Mouse (Mus musculus) midbrain, embryonic 10.5 days (tissue): ENCODE data around the gene Szt2. TPM values are rescaled to one million over a fixed set of nuclear protein-coding genes. Genes with fewer than 3 reads are reported as not detected.

ENCODE experiments used
- DNase-seq: peaks from one replicate; pipeline ENCODE4 v3.0.0-alpha.2; 2017; ENCODE audit warnings: low spot score
- H3K27ac ChIP-seq: fragments of 300-500 bp; sonication (generic); replicated peaks from 2 replicates; pipeline ENCODE4 v1.5.1; 2016; ENCODE audit warnings: mild to moderate bottlenecking
- H3K27me3 ChIP-seq: fragments of 300-500 bp; sonication (generic); 2 replicates; pipeline ENCODE4 v1.6.1; 2016; ENCODE audit warnings: low read depth, mild to moderate bottlenecking; ENCODE audit not compliant: poor library complexity, severe bottlenecking
- H3K36me3 ChIP-seq: fragments of 300-500 bp; sonication (generic); 2 replicates; pipeline ENCODE4 v1.6.1; 2016; ENCODE audit warnings: mild to moderate bottlenecking, moderate library complexity
- H3K4me1 ChIP-seq: fragments of 300-500 bp; sonication (generic); 2 replicates; pipeline ENCODE4 v1.6.1; 2016
- H3K4me3 ChIP-seq: fragments of 300-500 bp; sonication (generic); 2 replicates; pipeline ENCODE4 v1.5.1; 2016; ENCODE audit warnings: mild to moderate bottlenecking, moderate library complexity
- H3K9me3 ChIP-seq: fragments of 300-500 bp; sonication (generic); replicated peaks from 2 replicates; pipeline ENCODE4 v1.6.1; 2016; ENCODE audit warnings: mild to moderate bottlenecking
- WGBS: fragments of 180-500 bp; shearing (Covaris S2); methylation state at CpG from one replicate; pipeline ENCODE4 v1.1.7; 2016; 5-methylcytosine and 5-hydroxymethylcytosine counted together
- polyA plus RNA-seq: library from polyadenylated mRNA; unstranded; fragments of >200 nt; fragmentation: Nextera tagmentation; extraction: Ambion mirVana; gene quantifications from 2 replicates; pipeline ENCODE4 v1.2.1, GENCODE M21; 2016

Szt2 gene
- 6.4 and 9.1 TPM in 2 replicates for polyA plus RNA-seq

DNA sequence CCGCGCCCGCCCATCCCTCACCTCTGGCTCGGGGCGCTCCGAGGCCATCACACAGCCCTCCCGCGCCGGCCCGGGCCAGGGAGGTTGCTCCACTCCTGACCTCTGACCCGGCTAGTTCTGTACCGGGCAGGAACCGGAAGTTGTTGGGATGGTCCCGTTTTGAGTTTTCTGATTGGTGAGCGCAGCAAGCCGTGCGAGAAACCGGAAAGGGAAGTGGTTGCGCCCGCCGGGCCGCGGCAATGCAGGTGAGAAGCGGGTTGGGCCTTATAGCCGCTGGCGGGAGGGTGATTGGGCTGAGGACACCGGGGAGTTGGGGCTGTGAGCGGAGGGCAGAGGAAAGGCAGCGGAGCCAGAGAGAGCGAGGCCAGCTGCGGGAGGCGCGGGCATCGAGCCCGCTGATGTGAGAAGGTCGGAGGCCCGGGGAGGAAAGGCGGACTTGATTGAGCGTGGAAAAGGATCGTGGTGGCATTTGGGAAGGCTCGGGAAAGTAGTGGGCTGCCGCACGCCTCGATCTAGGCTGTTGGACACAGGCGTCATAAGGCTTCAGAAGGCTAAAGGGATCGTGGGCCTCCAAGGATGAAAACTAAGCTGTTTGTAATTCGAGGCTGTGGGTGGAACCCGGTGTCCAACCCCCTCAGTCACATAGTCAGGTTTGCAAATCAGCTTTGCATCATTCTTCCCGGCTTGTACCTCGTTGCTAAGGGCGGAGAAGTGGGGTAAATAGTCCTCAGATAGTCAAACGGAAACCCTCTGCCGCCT lies at the start of gene Szt2, which contains the start of gene Med8:
Gene Szt2 (minus strand): TSS at position 132 of the 759 bp plus-strand sequence.
Gene Med8 (plus strand): TSS at position 196 of the 759 bp plus-strand sequence.
- H3K36me3 ChIP-seq = peaks cover 53% of the 10 kb centered on the region
- peak; percentile 94 for DNase-seq
- H3K27me3 ChIP-seq = no peaks in the 10 kb centered on the region
- H3K27ac ChIP-seq = peak within 1 kb of the TSS; percentile 92
- H3K4me1 ChIP-seq = peaks cover 21% of the 10 kb centered on the region
- H3K4me3 ChIP-seq = peak within 1 kb of the TSS; percentile 97
- under 1% methylated on average over 53 of the region's 53 CpGs for WGBS
- no peaks in the 10 kb centered on the region for H3K9me3 ChIP-seq

DNA sequence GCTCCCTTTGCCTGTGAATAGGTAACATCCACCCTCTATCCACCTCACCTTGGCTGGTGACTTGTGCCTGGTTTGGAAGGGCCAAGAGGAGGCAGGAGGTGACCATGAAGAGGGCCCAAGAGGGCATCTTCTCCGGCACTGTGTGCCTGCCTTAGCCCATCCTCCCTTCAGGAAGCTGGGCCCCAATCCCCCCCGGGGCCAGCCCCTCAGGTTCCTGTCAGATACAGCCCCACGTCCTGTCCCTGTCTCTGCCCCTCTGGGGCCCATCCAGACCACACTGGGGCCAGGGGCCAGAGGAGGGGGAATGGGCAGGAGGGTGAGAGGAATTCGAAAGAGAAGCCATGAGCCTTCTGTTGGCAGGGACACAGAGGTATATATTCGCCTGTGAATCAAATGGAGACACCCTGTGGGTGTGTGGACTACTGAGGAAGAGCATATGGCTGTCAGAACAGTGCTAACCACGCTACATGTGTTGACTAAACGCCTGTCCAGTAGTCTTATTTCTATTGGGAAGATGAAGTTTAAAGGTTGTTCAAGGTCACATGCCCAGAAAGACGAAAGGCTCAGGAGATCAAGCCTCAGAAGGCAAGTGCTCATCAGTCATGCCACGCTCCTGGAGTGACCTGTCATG lies 48.4 kb upstream of the Szt2 start, which contains the start of gene Mpl:
Gene Mpl (minus strand): TSS at position 169 of the 631 bp plus-strand sequence.
- no peak within 1 kb of the TSS for H3K4me3 ChIP-seq
- H3K4me1 ChIP-seq = no peaks in the 10 kb centered on the region
- H3K9me3 ChIP-seq = no peaks in the 10 kb centered on the region
- no peaks in the 10 kb centered on the region for H3K27me3 ChIP-seq
- DNase-seq = no peak
- WGBS = 83% methylated on average over 9 of the region's 9 CpGs
- no peaks in the 10 kb centered on the region for H3K36me3 ChIP-seq
- H3K27ac ChIP-seq = no peak within 1 kb of the TSS

DNA sequence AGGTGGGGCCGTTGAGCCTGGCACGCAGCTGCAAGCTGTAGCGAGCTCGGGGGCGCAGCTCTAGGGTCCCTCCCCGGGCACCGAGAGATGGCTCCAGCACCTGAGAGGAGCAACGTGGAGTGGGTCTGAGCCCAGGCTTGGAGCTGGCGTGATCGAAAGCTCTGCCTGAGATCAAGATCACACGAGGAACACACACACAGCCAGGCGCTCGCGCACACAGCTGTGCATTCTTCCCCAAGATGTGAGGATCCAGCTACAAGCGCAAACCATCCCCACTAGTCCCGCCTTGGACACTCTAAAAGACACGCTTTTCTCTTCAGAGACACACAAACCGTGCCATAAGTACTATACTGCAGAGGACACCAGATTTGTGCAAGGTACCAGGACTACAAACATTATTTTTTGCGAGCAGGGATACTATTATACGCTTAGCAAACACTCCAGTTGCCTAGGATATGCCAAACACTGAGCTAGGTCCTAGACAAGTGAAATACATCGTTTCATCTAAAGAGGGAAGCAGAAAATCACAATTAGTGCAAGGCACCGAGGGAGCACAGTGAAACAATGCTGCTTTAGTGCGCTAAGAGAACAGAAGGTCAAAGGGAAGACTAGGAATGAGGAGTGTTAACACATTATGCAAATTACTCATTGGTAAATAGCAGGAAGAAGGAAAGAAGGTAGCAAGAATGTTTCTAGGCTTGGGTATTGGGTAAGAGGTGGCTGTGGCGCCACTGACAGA lies 37.5 kb upstream of the Szt2 start:
- Histone ChIP-seq H3K36me3 (no peaks in the 10 kb centered on the region), H3K9me3 (no peaks in the 10 kb centered on the region), H3K4me1 (peaks cover 18% of the 10 kb centered on the region), H3K4me3 (peak overlapping the region; percentile 62), H3K27ac (peak overlapping the region; percentile 75), H3K27me3 (peaks cover 10% of the 10 kb centered on the region; the same call in 1 of the 2 replicates)
- DNase-seq = peak; percentile 31
- 27% methylated on average over 24 of the region's 24 CpGs for WGBS

DNA sequence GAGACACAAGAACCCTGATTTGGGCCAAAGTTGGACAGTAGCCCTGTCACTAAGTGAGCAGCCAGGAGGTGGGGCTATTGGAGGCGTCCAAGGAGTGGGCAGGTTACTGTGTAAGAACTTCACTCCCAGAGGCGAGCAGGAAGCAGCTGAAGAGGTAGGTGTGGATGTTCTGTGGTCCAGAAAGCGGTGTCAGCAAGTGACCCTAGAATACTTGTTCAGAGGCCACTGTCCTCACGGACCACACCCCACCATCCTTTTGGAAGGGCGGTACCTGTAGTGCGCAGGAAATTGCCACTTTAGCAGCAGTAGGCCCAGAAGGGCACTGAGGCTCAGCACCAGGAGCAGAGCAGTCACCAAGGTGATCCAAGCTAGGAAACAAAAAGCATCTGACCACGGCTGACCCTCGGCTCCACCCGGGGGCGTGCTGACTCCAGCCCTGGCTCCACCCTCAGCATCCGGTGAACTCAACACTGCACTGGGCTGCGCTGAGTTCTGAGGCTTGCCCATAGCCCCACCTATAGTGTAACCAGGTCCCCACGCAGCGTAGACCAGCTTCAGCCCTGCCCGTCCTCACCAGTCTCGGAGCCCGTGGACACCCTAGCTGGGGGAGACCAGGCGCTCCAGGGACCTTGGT lies 36.8 kb upstream of the Szt2 start:
- WGBS = 16% methylated on average over 18 of the region's 18 CpGs
- Histone ChIP-seq H3K4me3 (peak overlapping the region; percentile 62), H3K4me1 (peaks cover 18% of the 10 kb centered on the region), H3K27ac (peak overlapping the region; percentile 75), H3K9me3 (no peaks in the 10 kb centered on the region), H3K36me3 (no peaks in the 10 kb centered on the region), H3K27me3 (peaks cover 10% of the 10 kb centered on the region; the same call in 1 of the 2 replicates)
- peak; percentile 60 for DNase-seq

DNA sequence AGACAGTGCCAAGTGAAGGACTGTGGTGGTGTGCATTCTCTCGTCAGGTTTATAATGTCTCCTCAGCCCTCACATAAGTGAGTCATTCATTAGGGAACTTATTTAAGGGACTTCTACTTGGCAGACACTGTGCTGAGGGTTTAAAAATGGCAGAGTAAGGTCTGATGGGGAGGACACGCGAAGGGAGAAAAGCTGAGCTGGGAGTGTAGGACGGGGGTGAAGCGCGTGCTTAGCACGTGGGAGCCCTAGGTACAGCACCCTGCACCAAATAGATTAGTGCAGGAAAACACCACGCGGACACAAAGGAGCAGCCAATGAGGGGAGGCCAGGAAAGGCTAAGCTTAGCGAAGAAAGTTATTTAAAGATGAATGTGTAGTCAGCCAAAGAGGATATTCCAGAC lies 36.0 kb upstream of the Szt2 start:
- H3K4me1 ChIP-seq = peaks cover 18% of the 10 kb centered on the region
- H3K9me3 ChIP-seq = no peaks in the 10 kb centered on the region
- no peaks in the 10 kb centered on the region for H3K36me3 ChIP-seq
- peaks cover 10% of the 10 kb centered on the region; the same call in 1 of the 2 replicates for H3K27me3 ChIP-seq
- no peak overlapping the region for H3K4me3 ChIP-seq
- WGBS = 88% methylated on average over 10 of the region's 10 CpGs
- no peak overlapping the region for H3K27ac ChIP-seq
- no peak for DNase-seq

DNA sequence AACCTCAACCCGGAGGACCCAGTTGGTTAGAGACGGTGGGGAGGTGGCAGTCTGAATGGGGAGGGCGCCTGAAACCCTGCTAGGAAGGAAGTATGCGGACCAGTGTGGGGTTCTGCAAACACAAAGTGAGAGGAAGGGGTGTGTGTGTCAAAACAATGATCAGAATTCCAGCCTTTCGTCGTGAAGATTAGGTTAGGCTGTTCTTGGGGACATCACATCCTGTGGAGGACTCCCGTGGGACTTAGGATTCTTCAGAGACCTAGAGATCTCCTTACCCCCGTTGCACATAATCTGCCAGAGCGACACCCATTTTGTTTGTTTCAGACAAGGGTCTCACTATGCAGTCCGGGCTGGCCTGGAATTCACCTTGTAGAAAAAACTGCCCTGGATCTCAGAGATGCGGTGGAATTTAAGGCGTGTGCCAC lies 28.8 kb upstream of the Szt2 start:
- DNase-seq = peak; percentile 46
- Histone ChIP-seq H3K9me3 (no peaks in the 10 kb centered on the region), H3K4me1 (peaks cover 46% of the 10 kb centered on the region), H3K27ac (peak overlapping the region; percentile 95), H3K27me3 (no peaks in the 10 kb centered on the region), H3K36me3 (peaks cover 34% of the 10 kb centered on the region), H3K4me3 (peak overlapping the region; percentile 97)
- WGBS = 9% methylated on average over 12 of the region's 12 CpGs

DNA sequence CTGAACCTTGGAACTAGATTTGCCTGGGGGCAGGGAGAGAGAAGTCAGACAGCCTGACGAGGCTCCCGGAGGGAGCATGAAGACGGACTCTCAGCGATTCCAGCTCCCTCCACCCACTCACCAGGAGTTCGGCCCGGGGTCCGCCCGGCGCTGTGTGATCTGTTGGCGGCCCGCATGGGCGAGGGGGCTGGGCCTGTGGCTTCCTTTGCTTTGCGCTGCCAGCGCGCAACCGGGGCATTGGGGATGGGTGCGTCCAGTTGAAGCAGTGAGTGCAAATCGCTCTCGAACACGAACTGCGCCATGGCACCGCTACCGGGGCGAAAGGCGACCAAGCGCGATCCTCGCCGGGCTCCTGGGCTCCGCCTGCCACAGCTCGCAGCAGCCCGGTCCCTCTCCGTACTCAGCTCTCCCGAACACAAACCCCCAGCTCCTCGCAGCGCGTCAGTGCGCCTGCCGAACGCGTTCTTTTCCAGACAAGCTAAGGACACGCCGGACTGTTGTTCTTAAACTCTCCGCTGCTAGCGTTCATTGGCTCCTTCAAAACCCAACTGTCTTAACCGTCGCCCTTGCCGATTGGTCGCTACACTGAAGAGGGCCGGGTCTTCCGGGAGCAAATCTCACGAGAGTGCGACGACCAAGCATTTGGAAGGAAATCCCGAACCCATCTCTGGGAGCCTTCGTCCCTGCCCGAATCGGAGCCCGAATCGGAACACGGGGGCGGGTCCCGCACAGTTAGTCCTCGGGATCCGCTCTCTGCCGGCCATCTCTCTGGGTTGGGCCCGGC lies 27.9 kb upstream of the Szt2 start, which contains the start of gene Cdc20:
Gene Cdc20 (minus strand): TSS at position 533 of the 784 bp plus-strand sequence.
- peak; percentile 95 for DNase-seq
- H3K4me3 ChIP-seq = peak within 1 kb of the TSS; percentile 97
- peaks cover 53% of the 10 kb centered on the region for H3K4me1 ChIP-seq
- WGBS = under 1% methylated on average over 67 of the region's 67 CpGs
- peak within 1 kb of the TSS; percentile 95 for H3K27ac ChIP-seq
- H3K9me3 ChIP-seq = no peaks in the 10 kb centered on the region
- H3K36me3 ChIP-seq = peaks cover 42% of the 10 kb centered on the region
- no peaks in the 10 kb centered on the region for H3K27me3 ChIP-seq

DNA sequence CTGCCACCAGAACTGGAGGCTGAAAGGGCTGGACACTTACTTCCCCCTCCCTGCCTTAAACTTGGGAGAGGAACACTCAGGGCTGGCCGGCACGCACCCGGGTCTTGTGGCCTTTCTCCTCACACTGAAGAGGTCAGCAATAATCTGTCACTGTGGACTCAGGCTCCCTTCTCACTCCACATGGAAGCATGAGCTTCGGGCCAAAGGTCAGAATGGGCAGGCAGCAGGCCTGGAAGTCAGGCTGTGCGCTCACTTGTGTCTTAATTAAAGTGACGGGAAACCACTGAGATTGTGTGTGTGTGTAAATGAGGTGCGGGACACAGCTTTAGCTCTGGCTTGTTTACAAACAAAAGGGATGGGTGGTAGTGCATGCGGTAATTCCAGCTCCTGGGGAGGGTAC lies 23.3 kb upstream of the Szt2 start:
- Histone ChIP-seq H3K27me3 (no peaks in the 10 kb centered on the region), H3K36me3 (peaks cover 68% of the 10 kb centered on the region), H3K27ac (no peak overlapping the region), H3K4me1 (peaks cover 72% of the 10 kb centered on the region), H3K9me3 (no peaks in the 10 kb centered on the region), H3K4me3 (0 out of 2 replicates have a peak overlapping the region, but pooled peaks have one; percentile 9)
- no peak for DNase-seq
- WGBS = 66% methylated on average over 8 of the region's 8 CpGs

DNA sequence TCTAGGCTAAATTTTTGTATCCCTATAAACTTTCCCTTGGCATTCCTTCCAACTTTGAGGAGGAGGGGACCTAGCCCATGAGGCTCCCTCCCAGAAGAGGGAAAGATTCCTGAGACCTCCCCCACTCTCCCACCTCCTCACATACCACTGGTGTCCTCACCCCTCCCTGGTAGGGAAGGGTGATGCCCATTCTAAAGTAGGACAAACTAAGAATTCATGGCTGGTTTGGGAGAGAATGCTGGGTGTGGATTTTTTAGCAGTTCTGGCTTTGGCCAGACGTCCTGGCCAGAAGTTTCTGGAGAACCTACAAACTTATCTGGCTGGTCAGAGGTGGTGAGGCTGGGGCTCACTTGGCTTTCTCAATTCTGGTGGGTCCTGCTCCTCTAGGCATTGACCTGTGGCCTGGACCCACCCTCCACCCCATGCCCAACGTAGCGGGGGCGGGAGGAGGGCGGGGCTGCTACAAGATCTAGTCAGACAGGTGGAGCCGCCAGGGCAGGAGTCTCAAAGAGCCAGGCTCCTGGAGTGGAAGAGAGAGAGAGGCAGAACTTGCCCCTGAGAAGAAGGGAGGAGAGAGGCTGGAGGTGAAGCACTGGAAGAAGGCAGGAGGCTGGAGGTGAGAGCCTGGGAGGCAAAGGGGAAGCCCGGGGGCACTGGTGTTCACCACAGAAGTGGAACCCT lies 20.3 kb upstream of the Szt2 start:
- peak overlapping the region; percentile 75 for H3K4me3 ChIP-seq
- WGBS = 57% methylated on average over 7 of the region's 7 CpGs
- no peaks in the 10 kb centered on the region for H3K9me3 ChIP-seq
- no peak for DNase-seq
- peaks cover 49% of the 10 kb centered on the region for H3K36me3 ChIP-seq
- no peak overlapping the region for H3K27ac ChIP-seq
- no peaks in the 10 kb centered on the region for H3K27me3 ChIP-seq
- peaks cover 53% of the 10 kb centered on the region for H3K4me1 ChIP-seq

DNA sequence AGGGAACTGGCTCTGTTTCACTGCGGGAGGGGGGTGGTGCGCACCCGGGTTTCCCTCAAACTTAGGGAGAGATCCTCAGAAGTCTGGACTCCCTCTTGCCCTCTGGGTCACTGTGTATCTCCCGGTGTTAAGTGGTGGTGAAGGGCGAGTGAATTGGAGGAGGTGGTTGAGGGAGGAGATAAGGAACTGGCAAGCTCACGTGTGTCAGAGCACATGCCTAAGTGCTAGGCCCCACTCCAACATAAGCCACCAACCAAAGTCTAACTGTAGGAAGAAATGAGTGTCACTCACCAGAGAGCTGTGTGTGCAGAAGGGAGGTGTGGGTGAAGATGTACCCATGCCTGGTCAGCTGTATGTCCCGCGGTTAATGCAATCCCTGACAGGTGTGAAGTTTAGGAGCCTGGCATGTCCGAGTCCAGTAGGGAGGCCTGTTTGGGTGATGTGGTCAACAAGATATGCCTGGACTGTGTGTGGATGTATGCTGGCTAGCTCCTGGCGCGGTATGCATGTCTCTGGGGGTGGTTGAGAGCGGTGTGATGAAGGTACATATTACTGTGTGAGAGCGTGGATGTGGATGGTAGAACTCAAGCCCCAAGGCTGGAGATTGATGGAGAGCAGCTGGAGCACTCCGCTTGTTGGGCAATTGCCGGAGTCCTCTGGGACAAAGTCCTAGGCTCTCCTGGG lies 19.6 kb upstream of the Szt2 start:
- Histone ChIP-seq H3K27me3 (no peaks in the 10 kb centered on the region), H3K27ac (peak overlapping the region; percentile 91), H3K4me3 (peak overlapping the region; percentile 75), H3K9me3 (no peaks in the 10 kb centered on the region), H3K36me3 (peaks cover 46% of the 10 kb centered on the region), H3K4me1 (peaks cover 46% of the 10 kb centered on the region)
- 56% methylated on average over 15 of the region's 15 CpGs for WGBS
- no peak for DNase-seq
